Mouse (Mus musculus) left cerebral cortex, adult 18-20 months (tissue): Measurements from ENCODE around the gene Ticrr. TPM values are rescaled to one million over a fixed set of nuclear protein-coding genes. Genes with fewer than 3 reads are reported as not detected.

Experiments
- DNase-seq, 2 experiments: peaks; one replicate each; pipeline ENCODE4 v3.0.0; 2021 to 2022; ENCODE audit warnings: low spot score in 2 of 2, mixed read lengths in 1 of 2
- total RNA-seq, 2 experiments: library from RNA; stranded (reverse); gene quantifications; 2 replicates each; pipeline ENCODE4 v1.2.3; 2021

Ticrr gene
- total RNA-seq, 2 experiments from 2014 or later = 0.12 TPM; not detected in 1

GRCm38 (mm10) chr7:79679186-79679585, 19.2 kb downstream of the Ticrr start:
- DNase-seq = no peak

GRCm38 (mm10) chr7:79680231-79680630, 20.2 kb downstream of the Ticrr start:
- no peak for DNase-seq

- no peak for DNase-seq
Observed at GRCm38 (mm10) chr7:79696495-79696894, 36.5 kb downstream of the Ticrr start.

DNA sequence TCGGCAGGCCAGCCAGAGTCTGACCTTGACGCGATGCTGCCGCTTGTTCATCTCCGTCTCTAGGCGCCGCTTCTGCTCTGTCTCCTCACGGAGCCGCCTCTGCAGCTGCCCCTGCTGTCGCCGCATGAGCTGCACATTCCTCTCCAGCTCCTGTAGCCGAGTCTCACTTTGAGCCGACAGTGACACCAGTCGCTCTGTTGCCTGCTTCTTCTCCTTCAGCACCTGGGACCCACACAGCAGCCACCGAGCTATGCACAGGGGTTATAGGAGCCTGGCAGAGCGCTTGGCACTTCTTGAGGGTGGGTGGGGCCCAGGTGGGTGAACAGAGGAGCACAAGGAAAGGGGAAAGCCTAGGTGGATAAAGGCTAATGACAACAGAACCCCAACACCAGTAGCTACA, 42.8 kb downstream of the Ticrr start:
- DNase-seq = no peak

- DNase-seq = no peak
Observed at GRCm38 (mm10) chr7:79705210-79705609, 45.2 kb downstream of the Ticrr start.

GRCm38 (mm10) chr7:79710130-79710607, 50.2 kb downstream of the Ticrr start:
- peak; percentile 44 to 66 for DNase-seq

- peak; percentile 17 to 21 for DNase-seq
Observed at GRCm38 (mm10) chr7:79710831-79711230, 50.8 kb downstream of the Ticrr start.

DNA sequence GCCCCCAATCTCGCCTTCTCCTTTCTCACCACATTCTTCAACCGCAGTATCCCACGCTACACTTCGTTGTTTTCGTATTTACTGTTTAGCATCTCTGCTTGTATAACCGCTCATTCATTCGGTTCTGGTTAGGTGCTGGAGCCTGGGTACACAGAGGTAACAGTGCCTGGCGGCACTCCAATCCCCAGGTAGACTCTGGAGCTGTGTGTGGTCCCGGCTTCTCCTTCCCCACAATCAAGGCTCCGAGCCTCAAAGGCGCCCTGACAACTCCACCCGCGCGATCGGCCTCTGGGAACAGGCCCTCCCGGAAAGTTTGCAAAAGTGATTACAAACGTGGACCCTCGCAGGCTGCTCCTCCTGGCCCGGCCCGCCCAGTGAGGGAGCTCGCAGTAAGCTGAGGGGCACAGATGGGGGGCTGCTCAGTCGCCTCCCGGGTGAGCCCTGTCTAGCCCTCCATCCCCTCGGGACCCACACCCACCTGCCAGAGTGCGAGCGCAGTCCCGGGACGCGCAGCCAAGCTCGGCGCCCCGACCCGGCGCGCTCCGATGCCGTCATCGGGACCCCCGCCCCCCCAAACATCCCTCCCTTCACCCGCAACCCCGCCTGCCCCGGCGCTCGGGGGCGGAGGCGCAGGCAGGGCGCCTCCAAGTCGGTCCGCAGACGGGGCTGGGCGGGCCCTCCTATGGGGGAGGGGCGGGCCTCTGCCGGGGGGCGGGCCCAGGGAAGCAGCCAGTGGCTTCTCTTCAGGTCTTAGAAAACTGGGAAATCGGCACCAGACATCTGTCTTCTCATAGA, 55.4 kb downstream of the Ticrr start, which contains the start of gene Kif7:
TSS of gene Kif7 (minus strand) at position 534 of the 795 bp plus-strand sequence.
- DNase-seq = peak; percentile 14 to 26

- DNase-seq = peak; percentile 31 to 32
Observed at GRCm38 (mm10) chr7:79721386-79721977, 61.5 kb downstream of the Ticrr start.

DNA sequence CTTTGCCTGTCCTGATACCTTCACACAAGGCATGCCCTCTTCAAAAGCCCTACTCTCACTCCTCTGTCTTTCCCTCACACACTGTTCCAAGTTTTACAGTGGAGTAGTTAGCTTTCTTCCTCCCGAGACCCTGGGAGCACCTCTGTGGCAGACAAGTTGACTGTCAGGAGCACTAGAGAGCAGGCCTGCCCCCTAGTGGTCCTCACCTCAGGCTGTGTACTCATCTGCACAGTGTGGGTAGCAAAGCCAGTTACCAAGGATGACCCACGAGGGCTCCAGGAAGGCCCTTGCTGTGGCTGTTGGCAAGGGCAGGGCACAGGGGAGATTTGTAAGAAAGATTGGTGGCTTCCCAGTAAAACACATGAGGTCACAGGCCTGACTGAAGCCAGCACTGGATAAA, 67.1 kb downstream of the Ticrr start:
- DNase-seq = peak; percentile 59 to 62

DNA sequence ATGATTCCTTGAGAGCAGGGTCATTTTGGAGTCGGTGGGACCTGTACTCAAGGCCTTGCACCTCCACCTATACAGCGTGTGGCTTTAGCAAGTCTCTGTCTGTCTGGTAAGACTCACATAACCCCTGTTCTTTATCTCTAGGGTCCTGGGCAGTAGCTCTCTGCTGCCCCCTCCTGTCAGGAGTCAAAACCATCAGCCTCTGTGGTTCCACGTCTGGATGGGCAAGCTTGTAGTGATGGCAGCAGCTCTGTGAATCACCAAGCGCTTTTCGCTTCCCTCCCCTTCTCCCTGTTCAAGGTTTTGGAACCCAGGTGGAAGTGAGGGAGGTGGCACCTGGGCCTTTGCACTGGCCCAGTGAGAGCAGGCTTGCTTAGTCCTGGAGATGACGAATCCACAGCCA, 68.2 kb downstream of the Ticrr start:
- peak; percentile 53 to 57 for DNase-seq

DNA sequence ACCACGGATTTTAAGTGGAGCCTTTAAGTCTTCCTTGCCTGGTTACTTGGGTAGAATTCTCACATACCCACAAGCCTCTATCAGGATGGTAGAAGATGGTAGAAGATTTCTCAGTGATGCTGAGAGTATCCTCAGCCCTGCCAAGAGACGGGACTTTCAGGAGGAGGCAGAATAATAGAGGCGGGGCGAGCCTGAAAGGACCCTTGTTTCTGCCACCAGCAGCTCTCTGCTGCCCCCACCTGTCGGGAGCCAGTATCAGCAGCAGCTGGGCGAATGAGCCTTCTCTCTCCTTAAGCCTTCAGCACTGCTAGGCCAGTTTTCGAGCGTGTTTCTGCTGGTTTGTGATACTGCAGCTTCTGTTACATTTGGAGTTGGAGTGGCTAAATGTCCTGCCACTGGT, 69.2 kb downstream of the Ticrr start:
- DNase-seq = peak; percentile 61 to 65

DNA sequence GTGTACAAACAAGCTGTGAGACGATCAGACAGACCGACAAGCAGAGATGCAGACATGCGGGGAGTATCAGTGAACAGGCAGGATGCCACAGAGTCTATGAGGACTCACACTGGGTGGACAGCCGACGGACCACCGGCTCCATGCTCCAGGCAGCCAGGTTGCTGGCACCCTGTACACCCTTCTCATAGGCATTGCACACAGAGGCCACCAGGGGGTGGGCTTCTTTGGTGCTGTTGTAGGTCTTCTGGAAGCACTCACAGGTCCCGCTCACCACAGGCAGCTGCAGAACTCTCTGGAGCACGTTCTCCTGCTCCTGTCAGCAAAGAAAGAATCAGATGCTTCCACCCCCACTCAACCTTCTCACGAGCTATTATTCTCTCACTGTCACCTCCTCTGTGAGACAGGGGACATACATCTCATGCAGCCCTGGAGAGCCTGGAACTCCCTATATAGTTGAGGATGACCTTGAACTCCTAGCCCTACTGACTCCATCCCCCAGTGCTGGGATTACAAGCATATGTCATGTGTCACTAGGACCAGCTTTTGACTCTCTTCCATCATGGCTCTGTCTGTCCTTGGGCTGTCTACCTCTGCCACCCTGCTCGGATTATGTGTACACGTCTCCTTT, 69.9 kb downstream of the Ticrr start:
- no peak for DNase-seq

GRCm38 (mm10) chr7:79731438-79731837, 71.4 kb downstream of the Ticrr start:
- DNase-seq = no peak

DNA sequence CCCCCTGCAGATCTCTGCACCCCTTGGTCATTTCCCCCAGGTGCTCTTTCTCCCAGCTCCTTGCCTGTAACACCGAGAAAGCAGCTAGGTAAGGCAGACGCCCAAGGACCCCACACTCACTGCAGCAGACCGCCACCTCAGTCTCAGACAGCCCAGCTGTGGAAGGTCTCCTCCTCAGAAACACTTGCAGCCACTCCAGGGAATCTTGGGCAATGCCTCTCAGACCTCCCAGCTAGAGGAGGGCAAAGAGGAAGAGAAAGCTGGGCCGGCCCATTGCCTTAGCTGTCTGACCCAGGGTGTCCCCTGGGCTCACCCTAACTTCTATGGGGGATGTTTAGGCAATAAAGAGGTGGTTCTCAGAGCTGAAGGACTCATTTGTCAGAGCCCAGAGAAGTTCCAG, 72.6 kb downstream of the Ticrr start, which contains the start of gene Plin1:
TSS of gene Plin1 (minus strand) at position 282 of the 400 bp plus-strand sequence.
- no peak for DNase-seq

GRCm38 (mm10) chr7:79734563-79734962, 74.6 kb downstream of the Ticrr start:
- no peak for DNase-seq

DNA sequence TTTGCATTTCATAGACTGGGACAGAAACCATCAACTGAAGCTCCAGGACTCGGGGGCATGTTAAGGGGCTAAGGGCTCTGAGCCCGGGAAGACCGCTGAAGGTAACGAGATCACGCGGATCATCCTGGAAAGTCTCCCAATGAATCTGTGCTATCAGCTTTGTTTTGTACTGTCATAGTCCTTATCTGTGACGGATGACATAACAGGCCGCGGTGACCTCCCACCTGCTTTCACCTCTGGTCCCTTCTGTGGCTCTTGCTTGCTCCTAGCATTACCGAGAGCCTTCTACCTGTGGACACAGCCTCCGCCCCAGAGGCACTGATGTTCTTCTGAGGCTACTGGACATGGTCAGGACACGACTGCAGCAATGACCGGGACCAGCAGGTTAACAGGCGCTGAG, 76.5 kb downstream of the Ticrr start:
- no peak for DNase-seq

- DNase-seq = no peak
Observed at GRCm38 (mm10) chr7:79738913-79739312, 78.9 kb downstream of the Ticrr start.

- no peak for DNase-seq
Observed at GRCm38 (mm10) chr7:79740279-79740678, 80.3 kb downstream of the Ticrr start.

- DNase-seq = no peak
Observed at GRCm38 (mm10) chr7:79742277-79742658, 82.3 kb downstream of the Ticrr start.

DNA sequence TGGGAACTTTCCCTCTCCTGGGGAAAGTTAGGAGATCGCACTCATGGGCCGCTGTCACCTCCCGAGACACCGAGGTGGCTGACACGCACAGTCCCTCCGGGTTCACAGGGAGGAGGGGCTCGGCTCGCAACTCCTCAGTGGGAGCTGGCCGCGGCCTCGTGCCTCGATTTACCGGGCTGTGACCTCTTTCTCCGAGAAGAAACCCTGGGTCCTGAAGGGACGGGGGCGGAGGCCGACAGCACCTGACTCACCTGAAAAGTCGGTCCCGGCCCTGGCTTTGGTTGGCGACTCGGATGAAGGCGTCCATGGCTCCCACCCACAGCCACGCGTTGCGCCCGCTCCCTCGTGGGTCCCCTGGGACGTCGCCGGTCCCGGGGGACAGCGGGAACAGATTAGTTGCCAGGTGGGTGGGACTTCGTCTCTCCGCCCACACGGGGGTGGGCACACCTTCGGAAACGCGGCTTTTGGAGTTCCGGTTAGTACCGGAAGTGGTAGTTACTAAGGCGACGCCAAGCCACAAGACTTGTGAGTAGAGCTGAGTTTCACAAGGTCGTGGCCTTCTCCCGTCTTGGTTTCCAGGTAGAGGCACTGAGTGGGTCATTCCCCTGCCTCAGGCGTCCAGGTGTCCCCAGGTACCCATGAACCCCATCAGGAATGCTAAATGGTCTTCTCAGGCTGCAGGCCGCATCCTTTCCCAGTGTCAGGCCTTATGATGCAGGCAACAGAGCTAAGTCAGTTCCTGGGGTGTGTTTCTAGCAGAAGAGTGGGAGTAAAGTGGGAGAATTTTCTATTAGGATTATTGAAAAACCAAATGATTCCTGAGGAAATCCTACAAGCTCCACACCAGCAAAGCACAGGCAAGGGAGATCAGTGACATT, 82.9 kb downstream of the Ticrr start, which contains the start of the genes Pex11a and Wdr93:
TSS of gene Pex11a (minus strand) at position 473 of the 878 bp plus-strand sequence.
TSS of gene Wdr93 (plus strand) at position 505 of the 878 bp plus-strand sequence.
- DNase-seq = peak; percentile 64 to 66
